Mouse (Mus musculus) cerebellum, adult 2 months (tissue): ENCODE data around the gene Pgf.

Experiments
- CTCF ChIP-seq: fragments of 200-500 bp; IDR thresholded peaks from 2 replicates; pipeline ENCODE4 v1.5.1; 2011; ENCODE audit warnings: low read depth, mild to moderate bottlenecking, control low read depth, low read length, moderate library complexity, borderline replicate concordance; ENCODE audit not compliant: insufficient read depth
- POLR2A ChIP-seq: fragments of 200-500 bp; IDR thresholded peaks from 2 replicates; pipeline ENCODE4 v1.6.1; 2011; ENCODE audit warnings: low read length, control low read depth, borderline replicate concordance; ENCODE audit not compliant: insufficient read depth

DNA sequence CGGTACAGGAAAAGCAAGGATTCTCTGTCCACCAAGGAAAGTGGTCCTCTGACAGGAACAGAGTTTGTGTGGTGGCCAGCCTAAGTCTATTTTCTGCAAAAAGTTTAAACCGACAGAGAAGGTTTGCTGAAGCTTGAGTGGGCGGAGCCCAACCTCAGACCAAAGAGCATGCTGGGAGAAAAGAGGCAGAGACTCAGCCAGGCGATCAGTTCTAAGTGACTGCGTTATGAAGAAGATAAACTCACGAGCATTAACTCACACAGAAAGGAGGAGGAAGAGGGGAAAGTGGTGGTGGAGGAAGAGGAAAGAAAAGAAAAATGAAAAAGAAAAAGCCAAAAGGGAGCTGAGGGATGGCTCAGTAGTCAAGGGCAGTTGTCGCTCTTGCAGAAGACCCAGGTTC is 12.7 kb upstream of the Pgf start:
- TF ChIP-seq POLR2A: no peak
- TF ChIP-seq CTCF: no peak
